Mouse (Mus musculus): Measurements from ENCODE around the gene Brinp1. TPM values are rescaled to one million over a fixed set of nuclear protein-coding genes. Genes with fewer than 3 reads are reported as not detected.

Gene Brinp1
- polyA plus RNA-seq (2015; fragmentation: Nextera tagmentation; extraction: Ambion mirVana): 3.6 and 4.5 TPM in 2 replicates

DNA sequence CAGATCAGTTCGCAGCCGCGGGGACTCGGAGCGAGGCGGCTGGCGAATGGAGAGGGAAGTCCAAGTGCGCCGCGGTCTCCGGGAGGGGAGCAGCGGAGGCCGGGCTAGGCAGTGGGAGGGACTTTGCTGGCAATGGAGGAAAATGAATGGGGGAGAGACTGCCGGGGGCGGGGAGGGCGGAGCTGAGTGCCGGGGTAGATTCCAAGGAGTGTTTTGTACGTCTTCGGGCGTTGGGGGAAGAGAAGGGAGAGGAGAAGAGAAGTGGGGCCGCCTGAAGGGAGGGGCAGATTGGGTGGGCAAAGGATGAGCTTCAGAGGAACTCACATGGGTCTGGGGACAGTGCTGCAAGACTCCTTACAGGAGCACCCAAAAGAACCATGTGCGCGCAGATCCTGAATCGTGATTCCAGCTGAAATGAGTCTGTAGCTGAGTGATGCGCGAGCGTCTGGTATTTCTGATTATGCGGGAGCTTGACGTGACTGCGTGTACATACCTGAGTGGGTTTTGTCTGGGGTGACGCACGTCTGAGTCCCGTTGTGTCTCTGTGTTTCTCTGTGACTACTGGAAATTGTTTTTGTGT is at the start of gene Brinp1:
TSS of gene Brinp1 (minus strand) at position 76 of the 580 bp plus-strand sequence.
- Histone ChIP-seq H3K27me3 (replicated peaks; ENCODE audit: control insufficient read depth, insufficient read depth, low read length) (no peaks in the 10 kb centered on the region), H3K4me2 (ENCODE audit: low read depth, low read length) (peak within 1 kb of the TSS; percentile 89), H3K36me3 (ENCODE audit: control insufficient read depth, insufficient read depth, low read length) (no peaks in the 10 kb centered on the region), H3K4me3 (ENCODE audit: low read length) (peak within 1 kb of the TSS; percentile 58), H3K4me1 (ENCODE audit: control insufficient read depth, insufficient read depth, low read length) (peaks cover 3% of the 10 kb centered on the region; the same call in 1 of the 2 replicates), H3K9me3 (ENCODE audit: control insufficient read depth, low read length) (no peaks in the 10 kb centered on the region), H3K27ac (ENCODE audit: low read length) (no peak within 1 kb of the TSS), H3K9ac (ENCODE audit: low read depth, low read length) (peak within 1 kb of the TSS; percentile 59)
- WGBS: under 1% methylated on average over 33 of the region's 33 CpGs
- ATAC-seq: peak; percentile 92

GRCm38 (mm10) chr4:68957265-68957664 is 3.1 kb upstream of the Brinp1 start:
- no peak overlapping the region for H3K27ac ChIP-seq (ENCODE audit: low read length)
- H3K9ac ChIP-seq (ENCODE audit: low read depth, low read length): no peak overlapping the region
- no peak overlapping the region for H3K4me3 ChIP-seq (ENCODE audit: low read length)
- H3K36me3 ChIP-seq (ENCODE audit: control insufficient read depth, insufficient read depth, low read length): no peaks in the 10 kb centered on the region
- no peaks in the 10 kb centered on the region for H3K27me3 ChIP-seq (replicated peaks; ENCODE audit: control insufficient read depth, insufficient read depth, low read length)
- peaks cover 3% of the 10 kb centered on the region; the same call in 1 of the 2 replicates for H3K4me1 ChIP-seq (ENCODE audit: control insufficient read depth, insufficient read depth, low read length)
- no peak for ATAC-seq
- no peaks in the 10 kb centered on the region for H3K9me3 ChIP-seq (ENCODE audit: control insufficient read depth, low read length)
- WGBS: 75% methylated on average over 2 of the region's 2 CpGs
- no peak overlapping the region for H3K4me2 ChIP-seq (ENCODE audit: low read depth, low read length)

GRCm38 (mm10) chr4:68955621-68956020 is 1.4 kb upstream of the Brinp1 start:
- no peak for ATAC-seq
- Histone ChIP-seq H3K4me1 (ENCODE audit: control insufficient read depth, insufficient read depth, low read length) (peaks cover 3% of the 10 kb centered on the region; the same call in 1 of the 2 replicates), H3K4me3 (ENCODE audit: low read length) (no peak overlapping the region), H3K36me3 (ENCODE audit: control insufficient read depth, insufficient read depth, low read length) (no peaks in the 10 kb centered on the region), H3K9me3 (ENCODE audit: control insufficient read depth, low read length) (no peaks in the 10 kb centered on the region), H3K27me3 (replicated peaks; ENCODE audit: control insufficient read depth, insufficient read depth, low read length) (no peaks in the 10 kb centered on the region), H3K4me2 (ENCODE audit: low read depth, low read length) (no peak overlapping the region), H3K9ac (ENCODE audit: low read depth, low read length) (no peak overlapping the region), H3K27ac (ENCODE audit: low read length) (no peak overlapping the region)
- WGBS: 4% methylated on average over 4 of the region's 4 CpGs

GRCm38 (mm10) chr4:68953667-68954321 is 403 bp downstream of the Brinp1 start:
- H3K9ac ChIP-seq (ENCODE audit: low read depth, low read length): peak overlapping the region; percentile 59
- H3K9me3 ChIP-seq (ENCODE audit: control insufficient read depth, low read length): no peaks in the 10 kb centered on the region
- no peaks in the 10 kb centered on the region for H3K36me3 ChIP-seq (ENCODE audit: control insufficient read depth, insufficient read depth, low read length)
- H3K4me1 ChIP-seq (ENCODE audit: control insufficient read depth, insufficient read depth, low read length): peaks cover 3% of the 10 kb centered on the region; the same call in 1 of the 2 replicates
- peak overlapping the region; percentile 58 for H3K4me3 ChIP-seq (ENCODE audit: low read length)
- H3K4me2 ChIP-seq (ENCODE audit: low read depth, low read length): peak overlapping the region; percentile 89
- no peak overlapping the region for H3K27ac ChIP-seq (ENCODE audit: low read length)
- H3K27me3 ChIP-seq (replicated peaks; ENCODE audit: control insufficient read depth, insufficient read depth, low read length): no peaks in the 10 kb centered on the region
- under 1% methylated on average over 40 of the region's 40 CpGs for WGBS
- ATAC-seq: peak; percentile 72

DNA sequence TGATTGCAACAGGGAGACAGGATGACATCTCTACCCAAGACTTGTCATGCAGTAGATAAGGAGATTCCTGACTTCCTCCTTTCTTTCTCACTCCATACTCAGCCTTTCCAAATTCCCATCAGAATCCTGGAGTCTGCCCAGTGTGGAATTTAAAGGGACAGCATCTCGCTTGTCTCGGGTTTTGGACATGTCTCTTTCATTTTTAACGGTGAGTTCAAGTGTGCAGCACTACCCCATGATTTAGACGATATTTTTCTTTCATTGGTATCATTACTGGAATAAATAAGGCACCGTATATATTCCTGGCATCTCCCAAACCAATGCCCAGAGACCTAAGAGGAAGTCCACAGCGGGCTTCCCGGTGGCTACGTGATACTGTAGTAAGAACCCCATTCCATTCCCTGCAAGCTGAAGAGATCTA is 1.1 kb downstream of the Brinp1 start:
- Histone ChIP-seq H3K36me3 (ENCODE audit: control insufficient read depth, insufficient read depth, low read length) (no peaks in the 10 kb centered on the region), H3K27ac (ENCODE audit: low read length) (no peak overlapping the region), H3K9me3 (ENCODE audit: control insufficient read depth, low read length) (no peaks in the 10 kb centered on the region), H3K27me3 (replicated peaks; ENCODE audit: control insufficient read depth, insufficient read depth, low read length) (no peaks in the 10 kb centered on the region), H3K4me3 (ENCODE audit: low read length) (peak overlapping the region; percentile 58), H3K4me1 (ENCODE audit: control insufficient read depth, insufficient read depth, low read length) (peaks cover 3% of the 10 kb centered on the region; the same call in 1 of the 2 replicates), H3K9ac (ENCODE audit: low read depth, low read length) (no peak overlapping the region), H3K4me2 (ENCODE audit: low read depth, low read length) (peak overlapping the region; percentile 89)
- 12% methylated on average over 8 of the region's 8 CpGs for WGBS
- no peak for ATAC-seq

DNA sequence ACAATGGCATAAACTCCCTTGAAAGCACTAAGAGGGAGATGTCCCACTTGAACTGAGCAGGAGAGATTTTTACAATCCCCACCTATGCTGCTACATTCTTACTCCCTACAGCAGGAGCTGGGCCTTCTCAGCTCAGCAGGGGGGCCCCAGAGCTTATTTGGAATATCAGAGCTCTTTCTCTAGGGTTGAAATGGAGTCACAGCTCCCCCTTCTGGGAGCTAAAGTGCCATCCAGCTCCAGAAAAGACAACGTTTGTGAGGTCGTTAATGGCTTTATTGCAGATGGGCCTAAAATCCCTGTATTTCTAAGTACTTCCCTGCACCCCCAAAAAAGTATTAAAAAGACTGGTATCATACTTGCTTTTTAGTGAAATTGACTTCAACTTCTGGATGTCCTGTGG is 3.6 kb downstream of the Brinp1 start:
- no peaks in the 10 kb centered on the region for H3K36me3 ChIP-seq (ENCODE audit: control insufficient read depth, insufficient read depth, low read length)
- H3K9me3 ChIP-seq (ENCODE audit: control insufficient read depth, low read length): no peaks in the 10 kb centered on the region
- no peak for ATAC-seq
- peaks cover 3% of the 10 kb centered on the region; the same call in 1 of the 2 replicates for H3K4me1 ChIP-seq (ENCODE audit: control insufficient read depth, insufficient read depth, low read length)
- no peak overlapping the region for H3K4me3 ChIP-seq (ENCODE audit: low read length)
- H3K27me3 ChIP-seq (replicated peaks; ENCODE audit: control insufficient read depth, insufficient read depth, low read length): no peaks in the 10 kb centered on the region
- no peak overlapping the region for H3K4me2 ChIP-seq (ENCODE audit: low read depth, low read length)
- H3K27ac ChIP-seq (ENCODE audit: low read length): no peak overlapping the region
- H3K9ac ChIP-seq (ENCODE audit: low read depth, low read length): no peak overlapping the region
- WGBS: 3% methylated on average over 2 of the region's 2 CpGs

DNA sequence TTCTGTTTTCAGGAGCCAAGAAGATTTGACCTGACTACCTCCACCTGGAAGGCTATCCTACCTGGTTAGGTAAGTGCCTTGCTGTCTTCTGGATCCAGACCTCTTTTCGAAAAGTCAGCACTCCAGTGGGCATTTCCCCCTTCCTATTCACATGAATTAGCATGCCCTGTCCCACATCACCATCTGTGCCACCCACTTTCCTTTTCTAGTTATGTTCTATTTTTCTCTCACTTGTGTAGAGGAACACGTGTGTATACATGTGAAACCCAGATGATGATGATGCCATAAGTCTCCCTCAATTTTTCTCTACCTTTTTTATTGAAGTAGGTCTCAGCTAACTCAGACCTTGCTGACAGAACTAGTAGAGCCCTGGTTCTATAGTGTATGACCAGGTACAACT is 11.3 kb downstream of the Brinp1 start:
- ATAC-seq: no peak
- no peaks in the 10 kb centered on the region for H3K27me3 ChIP-seq (replicated peaks; ENCODE audit: control insufficient read depth, insufficient read depth, low read length)
- H3K4me3 ChIP-seq (ENCODE audit: low read length): no peak overlapping the region
- no peaks in the 10 kb centered on the region for H3K4me1 ChIP-seq (ENCODE audit: control insufficient read depth, insufficient read depth, low read length)
- WGBS: 93% methylated on average over 2 of the region's 2 CpGs
- H3K9ac ChIP-seq (ENCODE audit: low read depth, low read length): no peak overlapping the region
- H3K4me2 ChIP-seq (ENCODE audit: low read depth, low read length): no peak overlapping the region
- no peak overlapping the region for H3K27ac ChIP-seq (ENCODE audit: low read length)
- no peaks in the 10 kb centered on the region for H3K36me3 ChIP-seq (ENCODE audit: control insufficient read depth, insufficient read depth, low read length)
- no peaks in the 10 kb centered on the region for H3K9me3 ChIP-seq (ENCODE audit: control insufficient read depth, low read length)

- ATAC-seq: no peak
- H3K9ac ChIP-seq (ENCODE audit: low read depth, low read length): no peak overlapping the region
- no peaks in the 10 kb centered on the region for H3K36me3 ChIP-seq (ENCODE audit: control insufficient read depth, insufficient read depth, low read length)
- 77% methylated on average over 3 of the region's 3 CpGs for WGBS
- H3K9me3 ChIP-seq (ENCODE audit: control insufficient read depth, low read length): no peaks in the 10 kb centered on the region
- no peaks in the 10 kb centered on the region for H3K27me3 ChIP-seq (replicated peaks; ENCODE audit: control insufficient read depth, insufficient read depth, low read length)
- H3K4me3 ChIP-seq (ENCODE audit: low read length): no peak overlapping the region
- no peak overlapping the region for H3K4me2 ChIP-seq (ENCODE audit: low read depth, low read length)
- no peaks in the 10 kb centered on the region for H3K4me1 ChIP-seq (ENCODE audit: control insufficient read depth, insufficient read depth, low read length)
- no peak overlapping the region for H3K27ac ChIP-seq (ENCODE audit: low read length)
Observed at GRCm38 (mm10) chr4:68930022-68930421, 24.2 kb downstream of the Brinp1 start.

DNA sequence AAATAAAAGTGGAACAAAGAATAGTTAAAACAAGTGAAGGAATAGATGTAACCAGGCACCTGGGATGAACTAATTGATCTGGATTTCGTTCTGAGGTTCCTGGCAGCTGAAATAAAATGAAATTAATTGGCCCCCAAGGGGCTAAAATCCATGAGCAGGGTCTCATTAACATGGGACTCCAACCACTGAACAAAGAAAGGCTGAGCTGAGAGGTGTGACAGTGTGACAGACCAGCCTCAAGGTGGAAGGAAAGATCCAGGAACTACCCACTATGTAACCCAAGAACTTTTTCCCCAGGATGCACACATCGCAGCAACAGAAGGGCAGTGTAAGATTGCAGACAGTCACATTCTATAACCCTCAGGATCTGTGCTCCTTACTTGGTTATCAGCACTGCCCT is 28.1 kb downstream of the Brinp1 start:
- Histone ChIP-seq H3K9ac (ENCODE audit: low read depth, low read length) (no peak overlapping the region), H3K9me3 (ENCODE audit: control insufficient read depth, low read length) (no peaks in the 10 kb centered on the region), H3K4me2 (ENCODE audit: low read depth, low read length) (no peak overlapping the region), H3K27ac (ENCODE audit: low read length) (no peak overlapping the region), H3K36me3 (ENCODE audit: control insufficient read depth, insufficient read depth, low read length) (no peaks in the 10 kb centered on the region), H3K4me1 (ENCODE audit: control insufficient read depth, insufficient read depth, low read length) (no peaks in the 10 kb centered on the region), H3K27me3 (replicated peaks; ENCODE audit: control insufficient read depth, insufficient read depth, low read length) (no peaks in the 10 kb centered on the region), H3K4me3 (ENCODE audit: low read length) (no peak overlapping the region)
- no peak for ATAC-seq
- WGBS: 82% methylated on average over 2 of the region's 2 CpGs
